Mouse (Mus musculus): ENCODE data around the gene Dglucy.

DNA sequence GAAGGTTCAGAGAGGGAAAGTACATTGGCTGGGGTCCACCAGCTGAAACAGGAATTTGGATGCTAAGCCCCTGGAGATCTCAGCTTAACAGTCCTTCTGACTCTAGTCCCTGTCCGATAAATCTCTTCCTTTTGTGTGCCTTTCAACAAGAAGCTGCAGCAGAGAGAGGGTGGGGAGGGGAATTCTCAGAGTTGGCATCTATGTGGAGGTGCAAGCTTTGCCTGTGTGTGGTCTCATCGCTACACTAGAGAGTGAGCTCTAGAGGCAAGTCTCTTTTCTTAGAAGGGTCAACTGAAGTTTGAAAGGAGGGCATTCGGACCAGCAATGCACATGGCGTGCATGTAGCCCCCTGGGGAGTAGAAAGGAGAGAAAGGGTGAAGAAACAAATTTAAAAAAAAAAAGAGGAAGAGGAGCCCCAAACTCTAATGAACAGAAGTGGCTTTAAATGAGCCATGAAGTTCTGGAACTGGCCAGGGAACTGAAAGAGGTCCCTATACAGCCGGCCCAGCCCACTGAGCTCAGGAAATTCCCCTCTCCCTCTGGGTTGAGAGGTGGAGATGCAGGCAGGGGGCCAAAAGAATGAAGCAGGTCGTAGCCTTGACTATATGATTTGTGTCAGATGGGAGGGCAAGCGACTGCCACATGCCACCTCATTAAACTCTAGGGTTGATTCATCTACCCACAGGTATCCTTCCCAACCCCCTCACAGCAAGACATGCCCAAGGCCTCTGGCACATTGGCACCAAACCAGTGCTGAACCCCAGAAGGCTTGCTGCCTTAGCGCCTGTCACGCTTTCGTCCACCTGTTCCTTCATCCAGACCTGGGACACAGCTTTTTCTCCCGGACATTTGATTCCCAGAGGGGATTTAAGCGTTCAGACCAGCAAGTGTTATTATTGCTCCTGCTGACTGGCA lies 119.1 kb downstream of the Dglucy start:
- TF ChIP-seq EP300 (IDR thresholded peaks at IDR 0.05; ENCODE audit: low read depth) (no peak), CTCF (IDR thresholded peaks at IDR 0.05; ENCODE audit: low read depth) (no peak)
